Mouse (Mus musculus): ENCODE data around the gene Inpp5a.
A peak's percentile ranks its signal among the peaks of the same experiment; 100 is the strongest.

Inpp5a gene

GRCm38 (mm10) chr7:139536331-139536730 is 147.4 kb downstream of the Inpp5a start:
- no peak for DNase-seq (ENCODE audit: inconsistent ontology term)

- no peak for DNase-seq (ENCODE audit: inconsistent ontology term)
Measured at GRCm38 (mm10) chr7:139536831-139537230, 147.9 kb downstream of the Inpp5a start.

- no peak for DNase-seq (ENCODE audit: inconsistent ontology term)
Measured at GRCm38 (mm10) chr7:139537831-139538230, 148.9 kb downstream of the Inpp5a start.

GRCm38 (mm10) chr7:139538541-139538940 is 149.6 kb downstream of the Inpp5a start:
- DNase-seq (ENCODE audit: inconsistent ontology term): peak; percentile 84

GRCm38 (mm10) chr7:139540601-139541000 is 151.7 kb downstream of the Inpp5a start:
- no peak for DNase-seq (ENCODE audit: inconsistent ontology term)

GRCm38 (mm10) chr7:139541422-139541821 is 152.5 kb downstream of the Inpp5a start:
- DNase-seq (ENCODE audit: inconsistent ontology term): no peak

GRCm38 (mm10) chr7:139544706-139545625 is 156.1 kb downstream of the Inpp5a start:
- peak; percentile 43 for DNase-seq (ENCODE audit: inconsistent ontology term)

- no peak for DNase-seq (ENCODE audit: inconsistent ontology term)
Measured at GRCm38 (mm10) chr7:139547325-139547724, 158.4 kb downstream of the Inpp5a start.

- peak; percentile 33 for DNase-seq (ENCODE audit: inconsistent ontology term)
Measured at GRCm38 (mm10) chr7:139550086-139550783, 161.3 kb downstream of the Inpp5a start.

GRCm38 (mm10) chr7:139551519-139551918 is 162.6 kb downstream of the Inpp5a start:
- no peak for DNase-seq (ENCODE audit: inconsistent ontology term)

- peak; percentile 83 for DNase-seq (ENCODE audit: inconsistent ontology term)
Measured at GRCm38 (mm10) chr7:139556331-139556730, 167.4 kb downstream of the Inpp5a start.

- DNase-seq (ENCODE audit: inconsistent ontology term): no peak
Measured at GRCm38 (mm10) chr7:139556746-139557526, 168.0 kb downstream of the Inpp5a start.

GRCm38 (mm10) chr7:139559659-139560058 is 170.8 kb downstream of the Inpp5a start:
- no peak for DNase-seq (ENCODE audit: inconsistent ontology term)

- no peak for DNase-seq (ENCODE audit: inconsistent ontology term)
Measured at GRCm38 (mm10) chr7:139563425-139563824, 174.5 kb downstream of the Inpp5a start.

- DNase-seq (ENCODE audit: inconsistent ontology term): no peak
Measured at GRCm38 (mm10) chr7:139564161-139564560, 175.3 kb downstream of the Inpp5a start.

GRCm38 (mm10) chr7:139565998-139566397 is 177.1 kb downstream of the Inpp5a start:
- DNase-seq (ENCODE audit: inconsistent ontology term): no peak

GRCm38 (mm10) chr7:139566533-139566932 is 177.6 kb downstream of the Inpp5a start:
- DNase-seq (ENCODE audit: inconsistent ontology term): no peak

GRCm38 (mm10) chr7:139570788-139571187 is 181.9 kb downstream of the Inpp5a start:
- no peak for DNase-seq (ENCODE audit: inconsistent ontology term)

GRCm38 (mm10) chr7:139572665-139573064 is 183.8 kb downstream of the Inpp5a start:
- no peak for DNase-seq (ENCODE audit: inconsistent ontology term)

- DNase-seq (ENCODE audit: inconsistent ontology term): no peak
Measured at GRCm38 (mm10) chr7:139576064-139576686, 187.3 kb downstream of the Inpp5a start.

- no peak for DNase-seq (ENCODE audit: inconsistent ontology term)
Measured at GRCm38 (mm10) chr7:139579261-139579905, 190.5 kb downstream of the Inpp5a start.

Data from Muller cell, postnatal 12 days (primary cell).